Mouse (Mus musculus) gastrocnemius, adult 8-10 months (tissue): ENCODE results near the gene Gm20388. TPM values are rescaled to one million over a fixed set of nuclear protein-coding genes. Genes with fewer than 3 reads are reported as not detected.

Experiments used
- DNase-seq, 2 experiments: peaks; one replicate each; pipeline ENCODE4 v3.0.0; 2022; ENCODE audit warnings: low spot score in 2 of 2
- total RNA-seq, 4 experiments: library from RNA; stranded (reverse); gene quantifications; 2 replicates each; pipeline ENCODE4 v1.2.4; 2022

Gene Gm20388
- total RNA-seq, 4 experiments from 2014 or later = 4.4 to 20.0 (median 7.9) TPM; not detected in 1

GRCm38 (mm10) chr8:121889317-121889716 lies 1978.7 kb downstream of the Gm20388 start:
- no peak for DNase-seq

GRCm38 (mm10) chr8:121889810-121890785 lies 1979.5 kb downstream of the Gm20388 start:
- peak; percentile 77 to 87 for DNase-seq

GRCm38 (mm10) chr8:121892875-121893274 lies 1982.2 kb downstream of the Gm20388 start:
- no peak for DNase-seq

- DNase-seq = no peak
Measured at GRCm38 (mm10) chr8:121895910-121896309, 1985.3 kb downstream of the Gm20388 start.

GRCm38 (mm10) chr8:121896476-121897145 lies 1986.0 kb downstream of the Gm20388 start:
- no peak for DNase-seq

- DNase-seq = no peak
Measured at GRCm38 (mm10) chr8:121897205-121897604, 1986.6 kb downstream of the Gm20388 start.

GRCm38 (mm10) chr8:121897871-121898381 lies 1987.3 kb downstream of the Gm20388 start:
- no peak for DNase-seq

- DNase-seq = peak; percentile 67 to 72
Measured at GRCm38 (mm10) chr8:121898401-121898931, 1987.8 kb downstream of the Gm20388 start.

- DNase-seq = no peak
Measured at GRCm38 (mm10) chr8:121899180-121900044, 1988.8 kb downstream of the Gm20388 start.

- peak in 1 of 2 experiments; percentile 46 for DNase-seq
Measured at GRCm38 (mm10) chr8:121901498-121902236, 1991.0 kb downstream of the Gm20388 start.

- DNase-seq = no peak
Measured at GRCm38 (mm10) chr8:121903977-121904376, 1993.3 kb downstream of the Gm20388 start.

- DNase-seq = no peak
Measured at GRCm38 (mm10) chr8:121904999-121905398, 1994.4 kb downstream of the Gm20388 start.

- no peak for DNase-seq
Measured at GRCm38 (mm10) chr8:121905420-121905819, 1994.8 kb downstream of the Gm20388 start.

- no peak for DNase-seq
Measured at GRCm38 (mm10) chr8:121905864-121906263, 1995.2 kb downstream of the Gm20388 start.

GRCm38 (mm10) chr8:121906542-121907512 lies 1996.2 kb downstream of the Gm20388 start:
- DNase-seq = peak in 1 of 2 experiments; percentile 22

- peak; percentile 94 for DNase-seq
Measured at GRCm38 (mm10) chr8:121907587-121908248, 1997.1 kb downstream of the Gm20388 start, which contains the start of gene Slc7a5. Gene Slc7a5, minus strand, starts transcription at chr8:121907694.

GRCm38 (mm10) chr8:121908378-121909147 lies 1997.9 kb downstream of the Gm20388 start:
- no peak for DNase-seq
